Mouse (Mus musculus): ENCODE data around the gene Zfp319.

DNA sequence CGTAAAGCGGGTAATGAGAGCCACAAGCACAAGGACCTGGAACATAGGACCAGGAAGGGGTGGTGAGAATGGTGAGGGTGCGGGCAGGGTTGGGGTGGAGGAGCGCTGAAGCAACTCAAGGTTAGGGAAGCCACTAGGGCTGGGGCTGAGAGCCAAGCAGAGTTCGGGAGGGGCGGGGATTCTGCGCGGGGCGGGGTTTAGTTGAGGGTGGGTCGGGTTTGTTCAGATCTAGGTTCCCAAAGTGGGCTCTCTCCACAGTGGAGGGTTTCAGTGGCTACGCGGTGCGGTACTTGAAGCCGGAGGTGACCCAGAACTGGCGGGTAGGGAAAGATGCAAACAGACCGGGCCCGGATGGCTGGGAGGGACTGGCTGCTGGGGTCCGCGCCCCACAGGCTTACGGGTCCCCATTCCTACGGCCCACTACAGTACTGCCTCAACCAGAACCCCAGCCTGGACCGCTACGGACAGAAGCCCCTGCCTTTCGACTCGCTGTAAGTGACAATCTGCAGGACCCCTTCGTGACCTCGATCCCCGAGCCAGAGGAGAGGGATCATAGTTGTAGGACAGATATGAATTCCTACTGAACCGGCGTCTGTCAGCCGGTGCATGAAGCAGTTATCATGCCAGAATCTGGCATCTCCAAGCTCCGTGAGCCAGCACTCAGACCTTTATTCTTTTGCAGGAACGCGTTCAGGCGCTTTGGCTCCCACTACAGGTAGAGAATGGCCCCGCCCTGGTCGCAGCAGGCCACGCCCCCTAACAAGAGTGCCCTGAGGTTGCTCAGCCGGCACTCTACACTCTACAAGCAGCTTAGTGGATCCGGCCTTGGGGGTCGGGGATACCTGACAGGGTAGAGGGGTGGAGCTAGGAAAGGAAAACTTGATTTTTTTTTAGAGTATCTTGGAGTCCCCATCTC is 11.3 kb downstream of the Zfp319 start:
- no peak for TF ChIP-seq FLI1 (IDR thresholded peaks at IDR 0.05; ENCODE audit: low read length)
- no peak for TF ChIP-seq GATA1 (IDR thresholded peaks at IDR 0.05; ENCODE audit: borderline replicate concordance, low read length)
